Mouse (Mus musculus) brain, embryonic 14.5 days (tissue): ENCODE data around the gene Spg20. TPM values are rescaled to one million over a fixed set of nuclear protein-coding genes. Genes with fewer than 3 reads are reported as not detected.

Experiments used
- DNase-seq: peaks from one replicate; pipeline ENCODE4 v3.0.0-alpha.2; 2011; ENCODE audit warnings: low read depth
- CTCF ChIP-seq: fragments of 200-500 bp; IDR thresholded peaks from 2 replicates; pipeline ENCODE4 v1.5.1; 2012; ENCODE audit warnings: inconsistent platforms, mild to moderate bottlenecking, moderate library complexity, borderline replicate concordance; ENCODE audit not compliant: insufficient read depth, insufficient read length; ENCODE audit errors: extremely low read depth
- POLR2A ChIP-seq: fragments of 200-500 bp; IDR thresholded peaks from 2 replicates; pipeline ENCODE4 v1.6.1; 2012; ENCODE audit warnings: mild to moderate bottlenecking, inconsistent platforms, borderline replicate concordance; ENCODE audit not compliant: poor library complexity, insufficient read depth, insufficient read length, severe bottlenecking; ENCODE audit errors: extremely low read depth
- polyA plus RNA-seq: library from polyadenylated mRNA; depleted of rRNA; stranded (reverse); fragments of >200 nt; gene quantifications from 2 replicates; pipeline ENCODE4 v1.2.3, GENCODE M21; 2012; rRNA removed

Spg20 gene
- polyA plus RNA-seq, 1 experiment: 15.7 TPM

GRCm38 (mm10) chr3:55154163-55154562, 42.3 kb downstream of the Spg20 start:
- no peak for DNase-seq
- no peak for TF ChIP-seq POLR2A
- TF ChIP-seq CTCF: no peak

GRCm38 (mm10) chr3:55157413-55157812, 45.5 kb downstream of the Spg20 start:
- DNase-seq: peak; percentile 50
- no peak for TF ChIP-seq POLR2A
- TF ChIP-seq CTCF: no peak

GRCm38 (mm10) chr3:55161144-55161543, 49.2 kb downstream of the Spg20 start:
- TF ChIP-seq CTCF: no peak
- peak; percentile 46 for DNase-seq

- no peak for TF ChIP-seq CTCF
- DNase-seq: peak; percentile 30
Observed at GRCm38 (mm10) chr3:55163510-55163909, 51.6 kb downstream of the Spg20 start.

- TF ChIP-seq CTCF (no peak), POLR2A (no peak)
- DNase-seq: no peak
Observed at GRCm38 (mm10) chr3:55172478-55172877, 60.6 kb downstream of the Spg20 start.

- TF ChIP-seq POLR2A: no peak
- TF ChIP-seq CTCF: no peak
Observed at GRCm38 (mm10) chr3:55177271-55177670, 65.4 kb downstream of the Spg20 start.

GRCm38 (mm10) chr3:55181766-55182165, 69.9 kb downstream of the Spg20 start, which contains the start of gene Sohlh2:
Gene Sohlh2 (plus strand): TSS chr3:55182028.
- DNase-seq: no peak
- TF ChIP-seq POLR2A: no peak
- no peak for TF ChIP-seq CTCF

More at GRCm38 (mm10) chr3:55177271-55177670, 65.4 kb downstream of the Spg20 start:
- DNase-seq: no peak

Other genes with a start within 250 kb of the Spg20 start
- gene Sertm1, start 196.2 kb upstream of the Spg20 start, polyA plus RNA-seq: 4.9 and 8.4 TPM in 2 replicates
- gene Ccna1, start 56.6 kb upstream of the Spg20 start, polyA plus RNA-seq: 2.1 and 2.8 TPM in 2 replicates
- 0.25 and 0.33 TPM in 2 replicates for gene Ccdc169, start 25.2 kb downstream of the Spg20 start, polyA plus RNA-seq
- 0.04 TPM in 1 of 2 replicates, not detected in the other for gene Sohlh2, start 69.9 kb downstream of the Spg20 start, polyA plus RNA-seq
- gene Dclk1, start 130.3 kb downstream of the Spg20 start, polyA plus RNA-seq: 114 and 175 TPM in 2 replicates